Comparison of ENCODE assay signal across 37 mouse cellular contexts in genomic region chr6:52276920-52277319, GRCm38 (mm10). TPM values are rescaled to one million over a fixed set of nuclear protein-coding genes. Genes with fewer than 3 reads are reported as not detected.
"Had no signal": no experiment of that assay in that cellular context is flagged by ENCODE, and none has a peak within 500 bp of the region (broad histone marks: within the 10 kb centered on the region; RNA-seq: fewer than 3 reads in every experiment).

No protein-coding gene starts in this region.

- H3K9ac ChIP-seq: heart, embryonic 13.5 days; heart, embryonic 15.5 days; hindbrain, embryonic 13.5 days; hindbrain, embryonic 15.5 days; intestine, embryonic 15.5 days; kidney, embryonic 15.5 days; liver, embryonic 13.5 days; liver, embryonic 15.5 days had no signal

- H3K27ac ChIP-seq: gastrocnemius, adult 2 months; heart, embryonic 13.5 days; heart, embryonic 15.5 days; hindbrain, embryonic 13.5 days; hindbrain, embryonic 15.5 days; hindbrain, postnatal 0 days; intestine, embryonic 15.5 days; kidney, embryonic 15.5 days; kidney, postnatal 0 days; left cerebral cortex, adult 2 months; liver, embryonic 13.5 days; liver, embryonic 15.5 days had no signal

- ATAC-seq: hindbrain, postnatal 0 days; intestine, embryonic 15.5 days had no signal

- H3K4me2 ChIP-seq: heart, embryonic 11.5 days; heart, embryonic 13.5 days; heart, embryonic 15.5 days; hindbrain, embryonic 13.5 days; hindbrain, embryonic 15.5 days; intestine, embryonic 15.5 days; kidney, embryonic 15.5 days; liver, embryonic 11.5 days; liver, embryonic 13.5 days; liver, embryonic 15.5 days had no signal

- H3K4me1 ChIP-seq: hindbrain, embryonic 13.5 days; hindbrain, embryonic 15.5 days; liver, embryonic 13.5 days; liver, embryonic 15.5 days had no signal

- H3K9me3 ChIP-seq: heart, embryonic 13.5 days; heart, embryonic 15.5 days; hindbrain, embryonic 13.5 days; hindbrain, embryonic 15.5 days; intestine, embryonic 15.5 days; kidney, embryonic 15.5 days; liver, embryonic 13.5 days; liver, embryonic 15.5 days had no signal

- DNase-seq: gastrocnemius, adult 2 months; gastrocnemius, postnatal 10 days; gastrocnemius, postnatal 25 days; heart, adult 18-20 months; heart, postnatal 14 days; heart, postnatal 36 days; kidney, adult 11 months; kidney, adult 2 months; kidney, adult 9 months; kidney, postnatal 14 days; kidney, postnatal 36 days; layer of hippocampus, adult 9-11 months; liver; liver, embryonic 13.5 days had no signal

- H3K4me3 ChIP-seq: gastrocnemius, adult 2 months; heart, embryonic 13.5 days; heart, embryonic 15.5 days; hindbrain, embryonic 13.5 days; hindbrain, embryonic 15.5 days; intestine, embryonic 15.5 days; kidney, embryonic 15.5 days; left cerebral cortex, adult 2 months; liver, embryonic 13.5 days; liver, embryonic 15.5 days had no signal

- H3K36me3 ChIP-seq: heart, embryonic 13.5 days; heart, embryonic 15.5 days; hindbrain, embryonic 13.5 days; hindbrain, embryonic 15.5 days; intestine, embryonic 15.5 days; kidney, embryonic 15.5 days; liver, embryonic 13.5 days; liver, embryonic 15.5 days had no signal

RNA-seq across cellular contexts. Expression of gene Hoxa13, which starts 16.2 kb away (rescaled TPM):
- total RNA-seq: granulocyte monocyte progenitor cell, adult 5-6 weeks; heart, adult 18-20 months; heart, postnatal 14 days; heart, postnatal 36 days; hematopoietic stem cell, adult 5-6 weeks; hindbrain, postnatal 0 days; layer of hippocampus, adult 18-20 months; layer of hippocampus, adult 8-10 months; layer of hippocampus, postnatal 25 days; left cerebral cortex, adult 2 months; left cerebral cortex, postnatal 14 days had no signal
- polyA plus RNA-seq: frontal cortex, adult 2 months; heart, embryonic 11.5 days; heart, embryonic 13.5 days; heart, embryonic 15.5 days; heart, postnatal 0 days; hindbrain, embryonic 11.5 days; hindbrain, embryonic 13.5 days; hindbrain, embryonic 15.5 days; hindbrain, postnatal 0 days; kidney, adult 2 months; kidney, postnatal 0 days; large intestine, adult 2 months; liver, embryonic 13.5 days; liver, embryonic 15.5 days had no signal

RNA-seq across cellular contexts. Expression of gene Hoxa11, which starts 31.3 kb away (rescaled TPM):
- total RNA-seq: granulocyte monocyte progenitor cell, adult 5-6 weeks; heart, adult 18-20 months; heart, postnatal 14 days; heart, postnatal 36 days; hematopoietic stem cell, adult 5-6 weeks; hindbrain, postnatal 0 days; layer of hippocampus, adult 18-20 months; layer of hippocampus, adult 8-10 months; layer of hippocampus, postnatal 25 days; left cerebral cortex, adult 2 months; left cerebral cortex, postnatal 14 days had no signal
- polyA plus RNA-seq: heart, embryonic 11.5 days; heart, embryonic 13.5 days; heart, embryonic 15.5 days; heart, postnatal 0 days; hindbrain, embryonic 11.5 days; hindbrain, embryonic 13.5 days; hindbrain, embryonic 15.5 days; hindbrain, postnatal 0 days; large intestine, adult 2 months; liver, embryonic 13.5 days; liver, embryonic 15.5 days had no signal

RNA-seq across cellular contexts. Expression of gene Hoxa10, which starts 36.3 kb away (rescaled TPM):
- total RNA-seq: heart, adult 18-20 months; heart, postnatal 14 days; heart, postnatal 36 days; hindbrain, postnatal 0 days; layer of hippocampus, adult 18-20 months; layer of hippocampus, adult 8-10 months; layer of hippocampus, postnatal 25 days; left cerebral cortex, adult 2 months; left cerebral cortex, postnatal 14 days had no signal
- polyA plus RNA-seq: frontal cortex, adult 2 months; heart, embryonic 13.5 days; heart, postnatal 0 days; hindbrain, embryonic 11.5 days; hindbrain, postnatal 0 days had no signal

RNA-seq across cellular contexts. Expression of gene Evx1, which starts 36.4 kb away (rescaled TPM):
- total RNA-seq: gastrocnemius, adult 2 months; gastrocnemius, postnatal 10 days; gastrocnemius, postnatal 25 days; gastrocnemius, postnatal 4 days; granulocyte monocyte progenitor cell, adult 5-6 weeks; heart, adult 18-20 months; heart, postnatal 14 days; heart, postnatal 36 days; hematopoietic stem cell, adult 5-6 weeks; layer of hippocampus, adult 18-20 months; layer of hippocampus, adult 8-10 months; layer of hippocampus, postnatal 25 days; left cerebral cortex, adult 2 months; left cerebral cortex, postnatal 14 days had no signal
- polyA plus RNA-seq: frontal cortex, adult 2 months; heart, embryonic 11.5 days; heart, embryonic 13.5 days; heart, embryonic 15.5 days; heart, postnatal 0 days; kidney, adult 2 months; kidney, postnatal 0 days; large intestine, adult 2 months; liver, embryonic 13.5 days; liver, embryonic 15.5 days had no signal

RNA-seq across cellular contexts. Expression of gene Hoxa9, which starts 46.0 kb away (rescaled TPM):
- total RNA-seq: heart, adult 18-20 months; heart, postnatal 14 days; heart, postnatal 36 days; layer of hippocampus, adult 18-20 months; layer of hippocampus, adult 8-10 months; layer of hippocampus, postnatal 25 days; left cerebral cortex, adult 2 months; left cerebral cortex, postnatal 14 days had no signal
- polyA plus RNA-seq: frontal cortex, adult 2 months; heart, postnatal 0 days; hindbrain, postnatal 0 days had no signal
